Mouse (Mus musculus): ENCODE measurements around the gene Uts2b. TPM values are rescaled to one million over a fixed set of nuclear protein-coding genes. Genes with fewer than 3 reads are reported as not detected.

Uts2b gene
- polyA plus RNA-seq, 1 experiment from 2014 or later = not detected

DNA sequence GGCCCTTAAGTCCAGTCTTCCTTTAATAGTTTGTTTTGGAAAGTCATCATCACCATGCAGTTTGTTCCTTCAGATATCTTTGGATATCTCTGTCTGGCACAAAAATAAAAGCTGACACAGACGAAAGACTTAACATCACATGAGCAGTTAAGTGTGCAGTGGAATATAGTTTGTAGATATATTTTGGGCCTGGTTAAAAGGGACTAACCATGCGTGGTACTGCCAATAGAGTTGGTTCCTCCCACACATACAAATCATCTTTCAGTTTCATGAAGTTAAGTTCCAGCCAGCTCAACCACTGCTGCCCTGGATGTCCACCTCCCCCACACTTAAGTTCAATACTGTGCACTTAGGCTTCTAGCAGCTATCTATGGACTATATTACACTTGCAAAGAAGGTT is 15.6 kb downstream of the Uts2b start:
- 87% methylated on average over 2 of the region's 2 CpGs for WGBS

GRCm38 (mm10) chr16:27349878-27350532 is 20.0 kb downstream of the Uts2b start:
- no peak overlapping the region for H3K4me2 ChIP-seq (ENCODE audit: low read depth, low read length)
- no peaks in the 10 kb centered on the region for H3K4me1 ChIP-seq (ENCODE audit: control insufficient read depth, insufficient read depth, low read length)
- no peak overlapping the region for H3K9ac ChIP-seq (replicated peaks; ENCODE audit: low read length)
- no peak overlapping the region for H3K27ac ChIP-seq (replicated peaks; ENCODE audit: low read depth, low read length)
- 89% methylated on average over 7 of the region's 7 CpGs for WGBS
- no peaks in the 10 kb centered on the region for H3K27me3 ChIP-seq (ENCODE audit: control insufficient read depth, insufficient read depth, low read length)
- no peaks in the 10 kb centered on the region for H3K36me3 ChIP-seq (replicated peaks; ENCODE audit: control insufficient read depth, insufficient read depth, low read depth, low read length)
- no peak overlapping the region for H3K4me3 ChIP-seq (ENCODE audit: low read depth, low read length)
- DNase-seq (ENCODE audit: low spot score) (no peak), ATAC-seq (replicated peaks; ENCODE audit: insufficient number of reproducible peaks, low FRiP score, low TSS enrichment, low read depth) (no peak)
- no peaks in the 10 kb centered on the region for H3K9me3 ChIP-seq (replicated peaks; ENCODE audit: control insufficient read depth, low read length)

More for the DNA sequence above, 15.6 kb downstream of the Uts2b start:
- no peaks in the 10 kb centered on the region for H3K4me1 ChIP-seq (ENCODE audit: control insufficient read depth, insufficient read depth, low read length)
- H3K4me3 ChIP-seq (ENCODE audit: low read depth, low read length) = no peak overlapping the region
- no peak overlapping the region for H3K27ac ChIP-seq (replicated peaks; ENCODE audit: low read depth, low read length)
- H3K9me3 ChIP-seq (replicated peaks; ENCODE audit: control insufficient read depth, low read length) = no peaks in the 10 kb centered on the region
- no peak for ATAC-seq (replicated peaks; ENCODE audit: insufficient number of reproducible peaks, low FRiP score, low TSS enrichment, low read depth)
- no peaks in the 10 kb centered on the region for H3K36me3 ChIP-seq (replicated peaks; ENCODE audit: control insufficient read depth, insufficient read depth, low read depth, low read length)
- no peak for DNase-seq (ENCODE audit: low spot score)
- no peak overlapping the region for H3K4me2 ChIP-seq (ENCODE audit: low read depth, low read length)
- no peak overlapping the region for H3K9ac ChIP-seq (replicated peaks; ENCODE audit: low read length)
- H3K27me3 ChIP-seq (ENCODE audit: control insufficient read depth, insufficient read depth, low read length) = no peaks in the 10 kb centered on the region

- H3K36me3 ChIP-seq (replicated peaks; ENCODE audit: control insufficient read depth, insufficient read depth, low read depth, low read length) = no peaks in the 10 kb centered on the region
- no peaks in the 10 kb centered on the region for H3K4me1 ChIP-seq (ENCODE audit: control insufficient read depth, insufficient read depth, low read length)
- H3K9ac ChIP-seq (replicated peaks; ENCODE audit: low read length) = no peak overlapping the region
- H3K27me3 ChIP-seq (ENCODE audit: control insufficient read depth, insufficient read depth, low read length) = no peaks in the 10 kb centered on the region
- DNase-seq (ENCODE audit: low spot score) (no peak), ATAC-seq (replicated peaks; ENCODE audit: insufficient number of reproducible peaks, low FRiP score, low TSS enrichment, low read depth) (no peak)
- no peak overlapping the region for H3K27ac ChIP-seq (replicated peaks; ENCODE audit: low read depth, low read length)
- H3K4me3 ChIP-seq (ENCODE audit: low read depth, low read length) = no peak overlapping the region
- no peaks in the 10 kb centered on the region for H3K9me3 ChIP-seq (replicated peaks; ENCODE audit: control insufficient read depth, low read length)
- WGBS = 97% methylated on average over 2 of the region's 2 CpGs
- H3K4me2 ChIP-seq (ENCODE audit: low read depth, low read length) = no peak overlapping the region
Observed at GRCm38 (mm10) chr16:27349235-27349634, 20.8 kb downstream of the Uts2b start.

- no peaks in the 10 kb centered on the region for H3K9me3 ChIP-seq (replicated peaks; ENCODE audit: control insufficient read depth, low read length)
- no peak overlapping the region for H3K4me3 ChIP-seq (ENCODE audit: low read depth, low read length)
- no peak overlapping the region for H3K27ac ChIP-seq (replicated peaks; ENCODE audit: low read depth, low read length)
- H3K27me3 ChIP-seq (ENCODE audit: control insufficient read depth, insufficient read depth, low read length) = no peaks in the 10 kb centered on the region
- ATAC-seq (replicated peaks; ENCODE audit: insufficient number of reproducible peaks, low FRiP score, low TSS enrichment, low read depth) = no peak
- H3K9ac ChIP-seq (replicated peaks; ENCODE audit: low read length) = no peak overlapping the region
- no peak for DNase-seq (ENCODE audit: low spot score)
- WGBS = 70% methylated on average over 1 of the region's 1 CpGs
- H3K36me3 ChIP-seq (replicated peaks; ENCODE audit: control insufficient read depth, insufficient read depth, low read depth, low read length) = no peaks in the 10 kb centered on the region
- H3K4me1 ChIP-seq (ENCODE audit: control insufficient read depth, insufficient read depth, low read length) = no peaks in the 10 kb centered on the region
- no peak overlapping the region for H3K4me2 ChIP-seq (ENCODE audit: low read depth, low read length)
Observed at GRCm38 (mm10) chr16:27348359-27348758, 21.7 kb downstream of the Uts2b start.

GRCm38 (mm10) chr16:27347521-27347920 is 22.5 kb downstream of the Uts2b start:
- Histone ChIP-seq H3K36me3 (replicated peaks; ENCODE audit: control insufficient read depth, insufficient read depth, low read depth, low read length) (no peaks in the 10 kb centered on the region), H3K4me3 (ENCODE audit: low read depth, low read length) (no peak overlapping the region), H3K9me3 (replicated peaks; ENCODE audit: control insufficient read depth, low read length) (no peaks in the 10 kb centered on the region), H3K4me2 (ENCODE audit: low read depth, low read length) (no peak overlapping the region), H3K9ac (replicated peaks; ENCODE audit: low read length) (no peak overlapping the region), H3K4me1 (ENCODE audit: control insufficient read depth, insufficient read depth, low read length) (no peaks in the 10 kb centered on the region), H3K27ac (replicated peaks; ENCODE audit: low read depth, low read length) (no peak overlapping the region), H3K27me3 (ENCODE audit: control insufficient read depth, insufficient read depth, low read length) (no peaks in the 10 kb centered on the region)
- DNase-seq (ENCODE audit: low spot score) = no peak
- 76% methylated on average over 3 of the region's 3 CpGs for WGBS
- ATAC-seq (replicated peaks; ENCODE audit: insufficient number of reproducible peaks, low FRiP score, low TSS enrichment, low read depth) = no peak

- DNase-seq (ENCODE audit: low spot score) (no peak), ATAC-seq (replicated peaks; ENCODE audit: insufficient number of reproducible peaks, low FRiP score, low TSS enrichment, low read depth) (no peak)
- Histone ChIP-seq H3K27me3 (ENCODE audit: control insufficient read depth, insufficient read depth, low read length) (no peaks in the 10 kb centered on the region), H3K4me2 (ENCODE audit: low read depth, low read length) (no peak overlapping the region), H3K9ac (replicated peaks; ENCODE audit: low read length) (no peak overlapping the region), H3K36me3 (replicated peaks; ENCODE audit: control insufficient read depth, insufficient read depth, low read depth, low read length) (no peaks in the 10 kb centered on the region), H3K4me1 (ENCODE audit: control insufficient read depth, insufficient read depth, low read length) (no peaks in the 10 kb centered on the region), H3K27ac (replicated peaks; ENCODE audit: low read depth, low read length) (no peak overlapping the region), H3K4me3 (ENCODE audit: low read depth, low read length) (no peak overlapping the region), H3K9me3 (replicated peaks; ENCODE audit: control insufficient read depth, low read length) (no peaks in the 10 kb centered on the region)
- WGBS = 96% methylated on average over 2 of the region's 2 CpGs
Observed at GRCm38 (mm10) chr16:27326463-27326862, 43.6 kb downstream of the Uts2b start.

DNA sequence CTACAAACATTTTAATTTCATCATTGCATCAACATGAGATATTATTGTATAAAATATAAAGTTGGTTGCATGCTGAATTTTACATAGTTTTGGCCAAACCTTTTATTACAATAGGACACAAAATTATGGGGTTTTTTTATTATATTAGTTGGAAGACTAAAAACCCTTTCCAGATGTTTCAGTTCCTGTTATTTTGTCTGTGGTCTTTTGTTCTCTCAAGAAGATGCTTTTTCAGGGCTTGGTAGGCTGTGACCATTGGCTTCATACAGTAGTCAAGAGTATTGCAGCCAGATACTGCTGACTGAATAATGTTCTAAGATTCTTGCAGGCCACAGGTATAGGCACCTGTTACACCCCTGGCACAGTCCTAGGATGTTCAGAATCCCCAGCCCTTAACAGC is 48.0 kb downstream of the Uts2b start:
- DNase-seq (ENCODE audit: low spot score) = no peak
- ATAC-seq (replicated peaks; ENCODE audit: insufficient number of reproducible peaks, low FRiP score, low TSS enrichment, low read depth) = no peak
- H3K4me3 ChIP-seq (ENCODE audit: low read depth, low read length) = no peak overlapping the region
- H3K4me2 ChIP-seq (ENCODE audit: low read depth, low read length) = no peak overlapping the region
- no peak overlapping the region for H3K9ac ChIP-seq (replicated peaks; ENCODE audit: low read length)
- no peaks in the 10 kb centered on the region for H3K27me3 ChIP-seq (ENCODE audit: control insufficient read depth, insufficient read depth, low read length)
- no peaks in the 10 kb centered on the region for H3K36me3 ChIP-seq (replicated peaks; ENCODE audit: control insufficient read depth, insufficient read depth, low read depth, low read length)
- no peaks in the 10 kb centered on the region for H3K9me3 ChIP-seq (replicated peaks; ENCODE audit: control insufficient read depth, low read length)
- H3K27ac ChIP-seq (replicated peaks; ENCODE audit: low read depth, low read length) = no peak overlapping the region
- H3K4me1 ChIP-seq (ENCODE audit: control insufficient read depth, insufficient read depth, low read length) = no peaks in the 10 kb centered on the region

- Histone ChIP-seq H3K27me3 (ENCODE audit: control insufficient read depth, insufficient read depth, low read length) (no peaks in the 10 kb centered on the region), H3K27ac (replicated peaks; ENCODE audit: low read depth, low read length) (no peak overlapping the region), H3K4me1 (ENCODE audit: control insufficient read depth, insufficient read depth, low read length) (no peaks in the 10 kb centered on the region), H3K9me3 (replicated peaks; ENCODE audit: control insufficient read depth, low read length) (no peaks in the 10 kb centered on the region), H3K9ac (replicated peaks; ENCODE audit: low read length) (no peak overlapping the region), H3K4me3 (ENCODE audit: low read depth, low read length) (no peak overlapping the region), H3K36me3 (replicated peaks; ENCODE audit: control insufficient read depth, insufficient read depth, low read depth, low read length) (no peaks in the 10 kb centered on the region), H3K4me2 (ENCODE audit: low read depth, low read length) (no peak overlapping the region)
- WGBS = 83% methylated on average over 1 of the region's 1 CpGs
- ATAC-seq (replicated peaks; ENCODE audit: insufficient number of reproducible peaks, low FRiP score, low TSS enrichment, low read depth) (no peak), DNase-seq (ENCODE audit: low spot score) (no peak)
Observed at GRCm38 (mm10) chr16:27319099-27319498, 50.9 kb downstream of the Uts2b start.
